Mouse (Mus musculus): ENCODE measurements around the gene Sema3d.

Gene Sema3d

GRCm38 (mm10) chr5:12383133-12383959 is at the start of gene Sema3d:
Gene Sema3d, plus strand, starts transcription at chr5:12383385.
- DNase-seq (ENCODE audit: low spot score) = peak; percentile 77

- DNase-seq (ENCODE audit: low spot score) = no peak
Observed at GRCm38 (mm10) chr5:12377261-12377660, 5.9 kb upstream of the Sema3d start.

- no peak for DNase-seq (ENCODE audit: low spot score)
Observed at GRCm38 (mm10) chr5:12378900-12379299, 4.3 kb upstream of the Sema3d start.

GRCm38 (mm10) chr5:12382010-12382409 is 1.2 kb upstream of the Sema3d start:
- no peak for DNase-seq (ENCODE audit: low spot score)

GRCm38 (mm10) chr5:12383960-12384285 is 738 bp downstream of the Sema3d start:
- no peak for DNase-seq (ENCODE audit: low spot score)

- no peak for DNase-seq (ENCODE audit: low spot score)
Observed at GRCm38 (mm10) chr5:12392667-12393066, 9.5 kb downstream of the Sema3d start.

GRCm38 (mm10) chr5:12399271-12399670 is 16.1 kb downstream of the Sema3d start:
- no peak for DNase-seq (ENCODE audit: low spot score)

- no peak for DNase-seq (ENCODE audit: low spot score)
Observed at GRCm38 (mm10) chr5:12404229-12404628, 21.0 kb downstream of the Sema3d start.

- DNase-seq (ENCODE audit: low spot score) = no peak
Observed at GRCm38 (mm10) chr5:12412595-12412994, 29.4 kb downstream of the Sema3d start.

- no peak for DNase-seq (ENCODE audit: low spot score)
Observed at GRCm38 (mm10) chr5:12423264-12423663, 40.1 kb downstream of the Sema3d start.

GRCm38 (mm10) chr5:12441737-12442136 is 58.6 kb downstream of the Sema3d start:
- DNase-seq (ENCODE audit: low spot score) = no peak

- no peak for DNase-seq (ENCODE audit: low spot score)
Observed at GRCm38 (mm10) chr5:12442176-12443105, 59.3 kb downstream of the Sema3d start.

- no peak for DNase-seq (ENCODE audit: low spot score)
Observed at GRCm38 (mm10) chr5:12451089-12451488, 67.9 kb downstream of the Sema3d start.

GRCm38 (mm10) chr5:12454946-12455345 is 71.8 kb downstream of the Sema3d start:
- DNase-seq (ENCODE audit: low spot score) = no peak

- no peak for DNase-seq (ENCODE audit: low spot score)
Observed at GRCm38 (mm10) chr5:12457509-12457908, 74.3 kb downstream of the Sema3d start.

- no peak for DNase-seq (ENCODE audit: low spot score)
Observed at GRCm38 (mm10) chr5:12467568-12468336, 84.6 kb downstream of the Sema3d start.

- no peak for DNase-seq (ENCODE audit: low spot score)
Observed at GRCm38 (mm10) chr5:12474904-12475638, 91.9 kb downstream of the Sema3d start.

GRCm38 (mm10) chr5:12475639-12475916 is 92.4 kb downstream of the Sema3d start:
- DNase-seq (ENCODE audit: low spot score) = no peak

GRCm38 (mm10) chr5:12487926-12488325 is 104.7 kb downstream of the Sema3d start:
- DNase-seq (ENCODE audit: low spot score) = no peak

- no peak for DNase-seq (ENCODE audit: low spot score)
Observed at GRCm38 (mm10) chr5:12491704-12492103, 108.5 kb downstream of the Sema3d start.

GRCm38 (mm10) chr5:12498227-12498928 is 115.2 kb downstream of the Sema3d start:
- no peak for DNase-seq (ENCODE audit: low spot score)
